In genomic region chr17:17678781-17679180, GRCm38 (mm10) we compare ENCODE assay signal across 21 mouse cellular contexts. TPM values are rescaled to one million over a fixed set of nuclear protein-coding genes. Genes with fewer than 3 reads are reported as not detected.
"Had no signal": no experiment of that assay in that cellular context is flagged by ENCODE, and none has a peak within 500 bp of the region (broad histone marks: within the 10 kb centered on the region; RNA-seq: fewer than 3 reads in every experiment).

No protein-coding gene starts in this region.

- H3K27ac ChIP-seq: macrophage; midbrain, embryonic 13.5 days; neural tube, embryonic 12.5 days; stomach, embryonic 15.5 days; stomach, postnatal 0 days had no signal

- H3K36me3 ChIP-seq: midbrain, embryonic 13.5 days; neural tube, embryonic 12.5 days; stomach, embryonic 15.5 days had no signal

- H3K4me2 ChIP-seq: lung, embryonic 14.5 days; midbrain, embryonic 11.5 days; midbrain, embryonic 13.5 days; neural tube, embryonic 12.5 days; stomach, embryonic 15.5 days had no signal

- H3K4me1 ChIP-seq: megakaryocyte, embryonic 14.5 days; midbrain, embryonic 13.5 days; neural tube, embryonic 12.5 days; stomach, embryonic 15.5 days had no signal

- H3K27me3 ChIP-seq: megakaryocyte, embryonic 14.5 days; midbrain, embryonic 13.5 days; neural tube, embryonic 12.5 days; stomach, embryonic 15.5 days had no signal

- H3K9ac ChIP-seq: lung, embryonic 14.5 days; midbrain, embryonic 13.5 days; neural tube, embryonic 12.5 days; stomach, embryonic 15.5 days had no signal

- H3K9me3 ChIP-seq: megakaryocyte, embryonic 14.5 days; midbrain, embryonic 13.5 days; neural tube, embryonic 12.5 days; stomach, embryonic 15.5 days had no signal

- H3K4me3 ChIP-seq: megakaryocyte, embryonic 14.5 days; midbrain, embryonic 13.5 days; neural tube, embryonic 12.5 days; stomach, embryonic 15.5 days had no signal

- DNase-seq: lung, adult 18-20 months; lung, embryonic 14.5 days; lung, postnatal 10 days; right cerebral cortex, postnatal 14 days; thymus, adult 2 months; thymus, postnatal 25 days; thymus, postnatal 4 days had no signal

- ATAC-seq: midbrain, embryonic 13.5 days; midbrain, embryonic 16.5 days had no signal

RNA-seq across cellular contexts. Expression of gene Vmn2r90, which starts 24.8 kb away (rescaled TPM):
- total RNA-seq: monocyte, adult 5-6 weeks; neutrophil, adult 5-6 weeks had no signal
- polyA plus RNA-seq: liver, embryonic 16.5 days; lung, embryonic 14.5 days; lung, embryonic 16.5 days; macrophage; midbrain, embryonic 11.5 days; midbrain, embryonic 13.5 days; midbrain, embryonic 16.5 days; neural tube, embryonic 12.5 days; neural tube, embryonic 14.5 days; stomach, embryonic 15.5 days; stomach, postnatal 0 days; thymus, adult 2 months; urinary bladder, adult 2 months had no signal
